Mouse (Mus musculus): Measurements from ENCODE around the gene Gm49340.
A peak's percentile ranks its signal among the peaks of the same experiment; 100 is the strongest.
"Not testable (repeated sequence)": the region's sequence is repeated elsewhere in the genome, so short reads cannot be mapped to it uniquely, and the experiment has no call there.

Gm49340 gene

GRCm38 (mm10) chr11:73329442-73329841, at the start of gene Gm49340, which contains the start of the genes Aspa and Spata22:
Gene Gm49340, plus strand, starts transcription at chr11:73329741.
Gene Aspa, minus strand, starts transcription at chr11:73329596.
Gene Spata22, plus strand, starts transcription at chr11:73329741.
- no peak for DNase-seq

GRCm38 (mm10) chr11:73280710-73281109, 48.8 kb upstream of the Gm49340 start:
- DNase-seq = no peak

- DNase-seq = peak; percentile 56
Measured at GRCm38 (mm10) chr11:73281528-73282027, 48.0 kb upstream of the Gm49340 start.

DNA sequence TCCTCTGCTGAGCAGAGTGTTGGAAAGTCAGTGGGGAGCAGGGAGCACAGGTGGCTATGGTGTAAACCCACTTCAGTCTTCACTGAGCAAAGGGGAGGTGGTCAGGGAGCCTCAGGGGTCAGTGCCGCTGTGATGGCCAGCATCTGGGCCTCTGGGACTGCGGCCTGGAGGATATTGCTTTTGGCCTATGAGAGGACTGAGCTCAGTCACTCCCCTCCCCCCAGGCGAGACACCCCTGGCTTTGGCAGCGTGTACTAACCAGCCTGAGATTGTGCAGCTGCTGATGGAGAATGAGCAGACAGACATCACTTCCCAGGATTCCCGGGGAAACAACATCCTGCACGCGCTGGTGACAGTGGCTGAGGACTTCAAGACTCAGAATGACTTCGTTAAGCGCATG, 46.2 kb upstream of the Gm49340 start:
- peak; percentile 7 for DNase-seq

DNA sequence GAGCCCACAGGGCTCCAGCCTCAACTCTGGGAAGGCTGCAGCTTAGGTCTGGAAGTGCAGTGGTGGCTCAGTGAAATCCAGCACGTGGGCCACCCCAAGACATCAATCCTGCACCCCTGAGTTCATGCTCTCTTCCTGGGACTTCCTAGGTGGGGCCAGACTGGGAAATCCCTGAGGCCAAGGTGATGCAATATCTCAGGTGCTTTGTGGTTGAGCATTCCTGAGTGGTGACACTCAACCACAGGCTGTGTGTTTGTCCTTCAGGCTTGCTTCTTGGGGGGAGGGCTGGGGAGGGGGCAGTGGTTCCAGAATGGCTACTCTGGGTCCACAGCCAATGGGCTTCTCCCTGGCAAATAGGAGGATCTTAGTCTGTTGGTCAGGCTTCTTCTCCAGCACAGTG, 45.6 kb upstream of the Gm49340 start:
- DNase-seq = no peak

- peak; percentile 15 for DNase-seq
Measured at GRCm38 (mm10) chr11:73284351-73284750, 45.2 kb upstream of the Gm49340 start.

- DNase-seq = no peak
Measured at GRCm38 (mm10) chr11:73289621-73290020, 39.9 kb upstream of the Gm49340 start.

GRCm38 (mm10) chr11:73303123-73303522, 26.4 kb upstream of the Gm49340 start:
- no peak for DNase-seq

GRCm38 (mm10) chr11:73315961-73316360, 13.6 kb upstream of the Gm49340 start:
- no peak for DNase-seq

- not testable (repeated sequence) for DNase-seq
Measured at GRCm38 (mm10) chr11:73318581-73318980, 11.0 kb upstream of the Gm49340 start.

DNA sequence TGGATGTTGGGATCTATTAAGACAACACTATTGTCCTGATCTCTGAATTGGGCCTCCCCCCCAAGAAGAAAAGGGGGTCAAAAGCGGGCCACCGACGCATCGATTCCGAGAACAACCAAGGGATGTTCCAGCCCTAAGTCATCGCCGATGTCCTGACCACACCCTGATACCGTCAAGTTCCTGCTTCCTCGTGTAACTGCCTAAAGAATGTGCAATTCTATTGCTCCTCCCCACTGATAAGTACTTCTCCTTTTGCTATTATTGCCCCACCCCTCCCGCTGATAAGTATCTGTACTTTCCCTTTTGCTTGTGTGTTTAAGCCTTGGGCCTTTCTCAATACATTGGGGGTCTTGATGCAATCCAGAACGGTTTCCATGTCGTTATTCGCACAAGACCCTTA, 8.5 kb upstream of the Gm49340 start:
- not testable (repeated sequence) for DNase-seq

- no peak for DNase-seq
Measured at GRCm38 (mm10) chr11:73323906-73324830, 5.4 kb upstream of the Gm49340 start.

DNA sequence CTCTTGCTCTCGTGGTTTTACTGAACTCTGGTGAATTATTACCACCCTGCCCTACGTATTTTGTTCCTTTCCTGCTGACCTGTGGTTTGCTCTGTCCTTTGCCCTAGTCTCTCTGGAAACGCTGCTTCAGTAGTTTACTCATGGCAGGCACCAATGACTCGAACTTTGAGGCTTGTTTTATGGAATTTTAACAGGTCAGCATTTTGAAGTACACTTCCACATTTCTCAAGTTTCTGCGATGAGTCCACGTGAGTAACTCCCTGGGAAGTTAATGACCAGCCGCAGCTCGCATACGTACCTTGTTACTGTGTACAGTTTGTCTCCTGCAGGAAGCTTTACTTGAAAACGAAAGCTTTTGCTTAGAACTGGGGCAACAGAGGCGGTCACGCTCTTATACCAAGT, 3.1 kb upstream of the Gm49340 start:
- no peak for DNase-seq

GRCm38 (mm10) chr11:73327361-73327760, 2.2 kb upstream of the Gm49340 start:
- no peak for DNase-seq

GRCm38 (mm10) chr11:73333357-73333756, 3.8 kb downstream of the Gm49340 start:
- no peak for DNase-seq

- DNase-seq = no peak
Measured at GRCm38 (mm10) chr11:73336919-73337318, 7.4 kb downstream of the Gm49340 start.

- DNase-seq = no peak
Measured at GRCm38 (mm10) chr11:73350483-73350882, 20.9 kb downstream of the Gm49340 start, which contains the start of gene Olfr20. Gene Olfr20, plus strand, starts transcription at chr11:73350783.

DNA sequence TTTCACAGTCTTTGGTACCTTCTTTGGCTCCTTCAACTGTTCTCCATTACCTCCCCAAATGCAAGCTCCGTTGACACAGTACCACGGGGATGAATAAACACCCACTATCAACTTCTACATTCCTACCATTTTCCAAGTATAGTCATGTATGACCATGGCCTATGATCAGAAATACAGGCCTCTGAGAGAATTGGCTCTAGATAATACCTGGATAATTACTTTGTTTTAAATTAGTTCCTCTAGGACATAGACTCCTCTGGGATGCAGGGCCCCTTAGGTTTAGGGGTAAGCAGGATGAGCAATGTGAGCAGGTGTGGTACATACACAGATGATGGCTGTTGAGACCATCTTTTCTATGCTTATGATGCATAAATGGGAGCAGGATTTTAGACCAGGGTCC, 41.4 kb downstream of the Gm49340 start, which contains the start of gene Olfr376:
Gene Olfr376, plus strand, starts transcription at position 301 of the 400 bp plus-strand sequence.
- DNase-seq = no peak

DNA sequence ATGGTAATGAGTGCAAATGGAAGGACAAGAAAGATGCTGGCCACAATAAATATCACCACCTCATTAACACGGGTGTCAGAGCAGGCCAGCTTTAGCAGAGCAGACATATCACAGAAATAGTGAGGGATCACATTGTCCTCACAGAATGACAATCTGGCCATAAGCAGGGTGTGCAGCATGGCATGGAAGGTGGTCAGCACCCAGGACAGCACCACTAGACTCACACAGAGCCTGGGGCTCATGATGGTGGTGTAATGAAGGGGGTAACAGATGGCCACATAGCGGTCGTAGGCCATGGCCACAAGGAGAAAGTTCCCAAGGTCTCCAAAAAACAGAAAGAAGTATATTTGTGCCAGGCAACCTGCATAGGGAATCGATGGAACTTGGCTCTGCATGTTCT, 65.8 kb downstream of the Gm49340 start:
- DNase-seq = no peak

DNA sequence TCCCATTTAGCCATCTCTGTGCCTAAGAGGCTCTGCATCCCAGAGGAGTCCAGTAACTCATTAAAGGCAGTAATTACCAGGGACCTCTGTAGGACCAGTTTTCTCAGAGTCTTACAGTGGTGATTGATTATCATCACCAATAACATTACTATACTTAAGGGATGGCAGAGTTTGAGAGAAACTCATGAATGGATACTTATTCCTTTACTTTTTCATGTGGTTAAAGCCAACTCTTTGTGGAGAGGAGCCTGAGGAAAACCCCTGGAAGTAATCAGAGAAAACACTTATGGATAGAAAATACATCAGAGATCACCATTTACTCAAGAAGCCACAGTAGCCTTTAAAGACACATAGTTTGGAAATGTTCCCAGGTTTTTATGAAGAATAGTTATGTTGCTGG, 70.0 kb downstream of the Gm49340 start, which contains the start of gene Olfr1:
Gene Olfr1, minus strand, starts transcription at position 101 of the 400 bp plus-strand sequence.
- DNase-seq = no peak

All from cerebellum, adult 9-11 months (tissue).